In genomic region chr16:75292736-75293428, GRCm38 (mm10) we compare ENCODE assay signal across 28 mouse cellular contexts.
A peak's percentile ranks its signal among the peaks of the same experiment; 100 is the strongest.
DNase-seq lines count a peak whose midpoint lies in the region; ATAC-seq and TF ChIP-seq lines count a peak whose summit lies in the region.
"Had no signal": no experiment of that assay in that cellular context is flagged by ENCODE, and none has a peak within 500 bp of the region (broad histone marks: within the 10 kb centered on the region; RNA-seq: fewer than 3 reads in every experiment).

No protein-coding gene starts in this region.

- H3K4me2 ChIP-seq in kidney, postnatal 0 days (ENCODE audit: low read length) = no peak overlapping the region
- peak overlapping the region; percentile 48 for H3K4me2 ChIP-seq in intestine, postnatal 0 days (replicated peaks; ENCODE audit: low read depth)
- H3K4me2 ChIP-seq in neural tube, embryonic 15.5 days = no peak overlapping the region
- H3K4me2 ChIP-seq: forebrain, embryonic 13.5 days; heart, embryonic 12.5 days; hindbrain, embryonic 13.5 days; limb, embryonic 12.5 days; liver, embryonic 15.5 days; lung, embryonic 14.5 days; midbrain, embryonic 12.5 days had no signal

- no peaks in the 10 kb centered on the region for H3K36me3 ChIP-seq in kidney, postnatal 0 days (ENCODE audit: insufficient read depth, low read length)
- no peaks in the 10 kb centered on the region for H3K36me3 ChIP-seq in intestine, postnatal 0 days (ENCODE audit: control insufficient read depth, insufficient read depth)
- H3K36me3 ChIP-seq in neural tube, embryonic 15.5 days = no peaks in the 10 kb centered on the region
- H3K36me3 ChIP-seq: heart, embryonic 12.5 days; hindbrain, embryonic 13.5 days; limb, embryonic 12.5 days; liver, embryonic 15.5 days; midbrain, embryonic 12.5 days had no signal

- H3K4me3 ChIP-seq in kidney, postnatal 0 days (replicated peaks; ENCODE audit: low read depth, low read length) = no peak overlapping the region
- no peak overlapping the region for H3K4me3 ChIP-seq in intestine, postnatal 0 days (ENCODE audit: low read depth, low read length)
- H3K4me3 ChIP-seq in neural tube, embryonic 15.5 days (replicated peaks) = no peak overlapping the region
- H3K4me3 ChIP-seq: forebrain, embryonic 13.5 days; heart, embryonic 12.5 days; hindbrain, embryonic 13.5 days; limb, embryonic 12.5 days; liver, embryonic 15.5 days; midbrain, embryonic 12.5 days had no signal

- no peaks in the 10 kb centered on the region for H3K4me1 ChIP-seq in kidney, postnatal 0 days (replicated peaks; ENCODE audit: insufficient read depth, low read length)
- no peaks in the 10 kb centered on the region for H3K4me1 ChIP-seq in intestine, postnatal 0 days (replicated peaks; ENCODE audit: control insufficient read depth, insufficient read depth, low read length)
- H3K4me1 ChIP-seq in neural tube, embryonic 15.5 days = no peaks in the 10 kb centered on the region
- H3K4me1 ChIP-seq: forebrain, embryonic 13.5 days; heart, embryonic 12.5 days; hindbrain, embryonic 13.5 days; limb, embryonic 12.5 days; liver, embryonic 15.5 days; midbrain, embryonic 12.5 days had no signal

- H3K9ac ChIP-seq in kidney, postnatal 0 days (ENCODE audit: low read depth, low read length) = no peak overlapping the region
- no peak overlapping the region for H3K9ac ChIP-seq in intestine, postnatal 0 days (ENCODE audit: low read depth, low read length)
- H3K9ac ChIP-seq in neural tube, embryonic 15.5 days (replicated peaks) = no peak overlapping the region
- H3K9ac ChIP-seq: forebrain, embryonic 13.5 days; heart, embryonic 12.5 days; hindbrain, embryonic 13.5 days; limb, embryonic 12.5 days; liver, embryonic 15.5 days; lung, embryonic 14.5 days; midbrain, embryonic 12.5 days had no signal

- no peak for ATAC-seq in kidney, postnatal 0 days (replicated peaks; ENCODE audit: low FRiP score, low read depth)
- peak; percentile 99 for ATAC-seq in granulocyte monocyte progenitor cell, adult 5-6 weeks (replicated peaks; ENCODE audit: poor library complexity, severe bottlenecking)
- ATAC-seq in intestine, postnatal 0 days = peak; percentile 85
- no peak for ATAC-seq in neural tube, embryonic 15.5 days (ENCODE audit: low FRiP score)
- ATAC-seq: activated CD4-positive, CD25-positive, alpha-beta regulatory T cell, adult 4 months; forebrain, embryonic 13.5 days had no signal

- WGBS in kidney, postnatal 0 days = 48% methylated on average over 9 of the region's 9 CpGs
- WGBS in intestine, postnatal 0 days = 36% methylated on average over 9 of the region's 9 CpGs
- 53% methylated on average over 9 of the region's 9 CpGs for WGBS in neural tube, embryonic 15.5 days

- peak; percentile 7 for DNase-seq in kidney, postnatal 0 days (ENCODE audit: low spot score)
- DNase-seq in kidney, adult 18-20 months = no peak
- DNase-seq in yolk sac, embryonic 10.5 days (ENCODE audit: low spot score) = peak; percentile 1
- no peak for DNase-seq in urinary bladder, postnatal 25 days (ENCODE audit: low spot score)
- DNase-seq: adrenal gland, adult 2 months; adrenal gland, postnatal 36 days; B cell, adult 2 months; cerebellum, adult 18-20 months; cerebellum, postnatal 10 days; gastrocnemius, postnatal 14 days; heart, adult 11 months; heart, postnatal 4 days; lung, embryonic 14.5 days; lung, postnatal 14 days; right cerebral cortex, postnatal 4 days; thymus, adult 18-20 months; thymus, postnatal 36 days had no signal

- no peaks in the 10 kb centered on the region for H3K27me3 ChIP-seq in kidney, postnatal 0 days (ENCODE audit: insufficient read depth, low read length)
- H3K27me3 ChIP-seq in intestine, postnatal 0 days (replicated peaks; ENCODE audit: control insufficient read depth, insufficient read depth, low read length) = no peaks in the 10 kb centered on the region
- H3K27me3 ChIP-seq in neural tube, embryonic 15.5 days (replicated peaks) = no peaks in the 10 kb centered on the region
- H3K27me3 ChIP-seq: forebrain, embryonic 13.5 days; heart, embryonic 12.5 days; hindbrain, embryonic 13.5 days; limb, embryonic 12.5 days; liver, embryonic 15.5 days; midbrain, embryonic 12.5 days had no signal

- TF ChIP-seq CTCF in kidney, postnatal 0 days (IDR thresholded peaks at IDR 0.05; ENCODE audit: low read depth) = no peak
- TF ChIP-seq CTCF in intestine, postnatal 0 days (IDR thresholded peaks at IDR 0.05; ENCODE audit: low read depth) = peak; percentile 59

- H3K9me3 ChIP-seq in kidney, postnatal 0 days (replicated peaks; ENCODE audit: low read length) = no peaks in the 10 kb centered on the region
- H3K9me3 ChIP-seq in intestine, postnatal 0 days (ENCODE audit: control insufficient read depth) = no peaks in the 10 kb centered on the region
- no peaks in the 10 kb centered on the region for H3K9me3 ChIP-seq in neural tube, embryonic 15.5 days (replicated peaks)
- H3K9me3 ChIP-seq: forebrain, embryonic 13.5 days; heart, embryonic 12.5 days; hindbrain, embryonic 13.5 days; limb, embryonic 12.5 days; liver, embryonic 15.5 days; midbrain, embryonic 12.5 days had no signal

- H3K27ac ChIP-seq in kidney, postnatal 0 days = no peak overlapping the region
- H3K27ac ChIP-seq in intestine, postnatal 0 days (ENCODE audit: low read depth, low read length) = no peak overlapping the region
- H3K27ac ChIP-seq in neural tube, embryonic 15.5 days (replicated peaks) = no peak overlapping the region
- H3K27ac ChIP-seq: forebrain, embryonic 13.5 days; hindbrain, embryonic 13.5 days; limb, embryonic 12.5 days; liver, embryonic 15.5 days; midbrain, embryonic 12.5 days; stomach, postnatal 0 days had no signal

Comparison
In these comparisons a context has a peak if more than half of its experiments do, and no peak if none do; other contexts are left out.
1. DNase-seq: peak in kidney, postnatal 0 days (single experiment) and yolk sac, embryonic 10.5 days (single experiment); none in kidney, adult 18-20 months (single experiment) and urinary bladder, postnatal 25 days (single experiment).
2. ATAC-seq: peak in granulocyte monocyte progenitor cell, adult 5-6 weeks (single experiment) and intestine, postnatal 0 days (single experiment); none in kidney, postnatal 0 days (single experiment) and neural tube, embryonic 15.5 days (single experiment).